Mouse (Mus musculus): Measurements from ENCODE around the gene Wipi2. TPM values are rescaled to one million over a fixed set of nuclear protein-coding genes. Genes with fewer than 3 reads are reported as not detected.
A peak's percentile ranks its signal among the peaks of the same experiment; 100 is the strongest.

Wipi2 gene
- polyA plus RNA-seq, 1 experiment from 2014 or later = 43.9 TPM

GRCm38 (mm10) chr5:142669726-142670125 lies 42.2 kb downstream of the Wipi2 start:
- H3K27ac ChIP-seq (ENCODE audit: low read length) = no peak overlapping the region
- no peaks in the 10 kb centered on the region for H3K4me1 ChIP-seq (ENCODE audit: control insufficient read depth, insufficient read depth, low read length)
- no peak overlapping the region for H3K4me2 ChIP-seq (ENCODE audit: low read length)
- no peak overlapping the region for H3K4me3 ChIP-seq (ENCODE audit: low read depth, low read length)
- no peaks in the 10 kb centered on the region for H3K27me3 ChIP-seq (ENCODE audit: control insufficient read depth, insufficient read depth, low read depth, low read length)
- WGBS = 79% methylated on average over 7 of the region's 7 CpGs
- ATAC-seq = no peak
- H3K9ac ChIP-seq (ENCODE audit: low read depth, low read length) = no peak overlapping the region
- H3K9me3 ChIP-seq (replicated peaks; ENCODE audit: control insufficient read depth, low read length, poor library complexity, severe bottlenecking) = no peaks in the 10 kb centered on the region
- peaks cover 32% of the 10 kb centered on the region for H3K36me3 ChIP-seq (ENCODE audit: control insufficient read depth, insufficient read depth, low read length)

- H3K4me3 ChIP-seq (ENCODE audit: low read depth, low read length) = no peak overlapping the region
- H3K36me3 ChIP-seq (ENCODE audit: control insufficient read depth, insufficient read depth, low read length) = peaks cover 13% of the 10 kb centered on the region; the same call in 1 of the 2 replicates
- WGBS = 29% methylated on average over 5 of the region's 5 CpGs
- no peaks in the 10 kb centered on the region for H3K27me3 ChIP-seq (ENCODE audit: control insufficient read depth, insufficient read depth, low read depth, low read length)
- no peaks in the 10 kb centered on the region for H3K9me3 ChIP-seq (replicated peaks; ENCODE audit: control insufficient read depth, low read length, poor library complexity, severe bottlenecking)
- H3K4me1 ChIP-seq (ENCODE audit: control insufficient read depth, insufficient read depth, low read length) = no peaks in the 10 kb centered on the region
- ATAC-seq = peak; percentile 80
- H3K4me2 ChIP-seq (ENCODE audit: low read length) = no peak overlapping the region
- H3K9ac ChIP-seq (ENCODE audit: low read depth, low read length) = peak overlapping the region; percentile 48
- no peak overlapping the region for H3K27ac ChIP-seq (ENCODE audit: low read length)
These were observed 45.6 kb downstream of the Wipi2 start for GRCm38 (mm10) chr5:142673082-142673481.

GRCm38 (mm10) chr5:142678141-142678571 lies 50.7 kb downstream of the Wipi2 start:
- no peaks in the 10 kb centered on the region for H3K36me3 ChIP-seq (ENCODE audit: control insufficient read depth, insufficient read depth, low read length)
- ATAC-seq = no peak
- H3K9me3 ChIP-seq (replicated peaks; ENCODE audit: control insufficient read depth, low read length, poor library complexity, severe bottlenecking) = no peaks in the 10 kb centered on the region
- H3K27ac ChIP-seq (ENCODE audit: low read length) = no peak overlapping the region
- no peak overlapping the region for H3K4me2 ChIP-seq (ENCODE audit: low read length)
- no peak overlapping the region for H3K4me3 ChIP-seq (ENCODE audit: low read depth, low read length)
- H3K27me3 ChIP-seq (ENCODE audit: control insufficient read depth, insufficient read depth, low read depth, low read length) = no peaks in the 10 kb centered on the region
- H3K9ac ChIP-seq (ENCODE audit: low read depth, low read length) = no peak overlapping the region
- H3K4me1 ChIP-seq (ENCODE audit: control insufficient read depth, insufficient read depth, low read length) = no peaks in the 10 kb centered on the region
- 58% methylated on average over 7 of the region's 7 CpGs for WGBS

GRCm38 (mm10) chr5:142679065-142679464 lies 51.6 kb downstream of the Wipi2 start:
- no peak for ATAC-seq
- no peaks in the 10 kb centered on the region for H3K36me3 ChIP-seq (ENCODE audit: control insufficient read depth, insufficient read depth, low read length)
- no peaks in the 10 kb centered on the region for H3K4me1 ChIP-seq (ENCODE audit: control insufficient read depth, insufficient read depth, low read length)
- no peak overlapping the region for H3K4me3 ChIP-seq (ENCODE audit: low read depth, low read length)
- H3K27me3 ChIP-seq (ENCODE audit: control insufficient read depth, insufficient read depth, low read depth, low read length) = no peaks in the 10 kb centered on the region
- H3K27ac ChIP-seq (ENCODE audit: low read length) = no peak overlapping the region
- no peak overlapping the region for H3K4me2 ChIP-seq (ENCODE audit: low read length)
- 95% methylated on average over 1 of the region's 1 CpGs for WGBS
- H3K9me3 ChIP-seq (replicated peaks; ENCODE audit: control insufficient read depth, low read length, poor library complexity, severe bottlenecking) = no peaks in the 10 kb centered on the region
- no peak overlapping the region for H3K9ac ChIP-seq (ENCODE audit: low read depth, low read length)

GRCm38 (mm10) chr5:142681911-142682310 lies 54.4 kb downstream of the Wipi2 start:
- WGBS = 72% methylated on average over 3 of the region's 3 CpGs
- Histone ChIP-seq H3K27ac (ENCODE audit: low read length) (no peak overlapping the region), H3K4me2 (ENCODE audit: low read length) (no peak overlapping the region), H3K36me3 (ENCODE audit: control insufficient read depth, insufficient read depth, low read length) (no peaks in the 10 kb centered on the region), H3K4me3 (ENCODE audit: low read depth, low read length) (no peak overlapping the region), H3K4me1 (ENCODE audit: control insufficient read depth, insufficient read depth, low read length) (no peaks in the 10 kb centered on the region), H3K9me3 (replicated peaks; ENCODE audit: control insufficient read depth, low read length, poor library complexity, severe bottlenecking) (no peaks in the 10 kb centered on the region), H3K9ac (ENCODE audit: low read depth, low read length) (no peak overlapping the region), H3K27me3 (ENCODE audit: control insufficient read depth, insufficient read depth, low read depth, low read length) (no peaks in the 10 kb centered on the region)
- no peak for ATAC-seq

GRCm38 (mm10) chr5:142682529-142682928 lies 55.0 kb downstream of the Wipi2 start:
- H3K27me3 ChIP-seq (ENCODE audit: control insufficient read depth, insufficient read depth, low read depth, low read length) = no peaks in the 10 kb centered on the region
- no peaks in the 10 kb centered on the region for H3K9me3 ChIP-seq (replicated peaks; ENCODE audit: control insufficient read depth, low read length, poor library complexity, severe bottlenecking)
- H3K27ac ChIP-seq (ENCODE audit: low read length) = no peak overlapping the region
- H3K9ac ChIP-seq (ENCODE audit: low read depth, low read length) = no peak overlapping the region
- H3K4me2 ChIP-seq (ENCODE audit: low read length) = no peak overlapping the region
- H3K4me1 ChIP-seq (ENCODE audit: control insufficient read depth, insufficient read depth, low read length) = no peaks in the 10 kb centered on the region
- no peak overlapping the region for H3K4me3 ChIP-seq (ENCODE audit: low read depth, low read length)
- 86% methylated on average over 5 of the region's 5 CpGs for WGBS
- H3K36me3 ChIP-seq (ENCODE audit: control insufficient read depth, insufficient read depth, low read length) = no peaks in the 10 kb centered on the region
- ATAC-seq = no peak

- no peaks in the 10 kb centered on the region for H3K9me3 ChIP-seq (replicated peaks; ENCODE audit: control insufficient read depth, low read length, poor library complexity, severe bottlenecking)
- H3K27ac ChIP-seq (ENCODE audit: low read length) = peak overlapping the region; percentile 55
- H3K36me3 ChIP-seq (ENCODE audit: control insufficient read depth, insufficient read depth, low read length) = no peaks in the 10 kb centered on the region
- H3K4me3 ChIP-seq (ENCODE audit: low read depth, low read length) = no peak overlapping the region
- WGBS = 11% methylated on average over 6 of the region's 6 CpGs
- ATAC-seq = no peak; the same call in 1 of the 2 replicates
- peaks cover 11% of the 10 kb centered on the region for H3K4me1 ChIP-seq (ENCODE audit: control insufficient read depth, insufficient read depth, low read length)
- H3K9ac ChIP-seq (ENCODE audit: low read depth, low read length) = no peak overlapping the region
- H3K27me3 ChIP-seq (ENCODE audit: control insufficient read depth, insufficient read depth, low read depth, low read length) = no peaks in the 10 kb centered on the region
- 0 out of 2 replicates have a peak overlapping the region, but pooled peaks have one; percentile 5 for H3K4me2 ChIP-seq (ENCODE audit: low read length)
These were observed 61.4 kb downstream of the Wipi2 start for GRCm38 (mm10) chr5:142688866-142689265.

GRCm38 (mm10) chr5:142690343-142690742 lies 62.8 kb downstream of the Wipi2 start:
- WGBS = 82% methylated on average over 3 of the region's 3 CpGs
- no peak for ATAC-seq

GRCm38 (mm10) chr5:142692248-142692647 lies 64.8 kb downstream of the Wipi2 start, which contains the start of gene Slc29a4:
Slc29a4 (plus strand) TSS chr5:142692512.
- peaks cover 11% of the 10 kb centered on the region for H3K4me1 ChIP-seq (ENCODE audit: control insufficient read depth, insufficient read depth, low read length)
- H3K27ac ChIP-seq (ENCODE audit: low read length) = no peak within 1 kb of the TSS; the same call in 1 of the 2 replicates
- no peak within 1 kb of the TSS for H3K9ac ChIP-seq (ENCODE audit: low read depth, low read length)
- H3K4me2 ChIP-seq (ENCODE audit: low read length) = no peak within 1 kb of the TSS
- H3K9me3 ChIP-seq (replicated peaks; ENCODE audit: control insufficient read depth, low read length, poor library complexity, severe bottlenecking) = no peaks in the 10 kb centered on the region
- H3K27me3 ChIP-seq (ENCODE audit: control insufficient read depth, insufficient read depth, low read depth, low read length) = no peaks in the 10 kb centered on the region
- no peak within 1 kb of the TSS for H3K4me3 ChIP-seq (ENCODE audit: low read depth, low read length)
- H3K36me3 ChIP-seq (ENCODE audit: control insufficient read depth, insufficient read depth, low read length) = no peaks in the 10 kb centered on the region
- 60% methylated on average over 14 of the region's 14 CpGs for WGBS
- ATAC-seq = no peak

More at GRCm38 (mm10) chr5:142690343-142690742, 62.8 kb downstream of the Wipi2 start:
- Histone ChIP-seq H3K27ac (ENCODE audit: low read length) (no peak overlapping the region), H3K36me3 (ENCODE audit: control insufficient read depth, insufficient read depth, low read length) (no peaks in the 10 kb centered on the region), H3K4me1 (ENCODE audit: control insufficient read depth, insufficient read depth, low read length) (peaks cover 11% of the 10 kb centered on the region), H3K9me3 (replicated peaks; ENCODE audit: control insufficient read depth, low read length, poor library complexity, severe bottlenecking) (no peaks in the 10 kb centered on the region), H3K9ac (ENCODE audit: low read depth, low read length) (no peak overlapping the region), H3K4me3 (ENCODE audit: low read depth, low read length) (no peak overlapping the region), H3K4me2 (ENCODE audit: low read length) (no peak overlapping the region), H3K27me3 (ENCODE audit: control insufficient read depth, insufficient read depth, low read depth, low read length) (no peaks in the 10 kb centered on the region)

Data from midbrain, embryonic 16.5 days (tissue).